Mouse (Mus musculus) C2C12 (cell line): ENCODE results near the gene Col4a2.

ENCODE experiments used
- CTCF ChIP-seq: IDR thresholded peaks from one replicate; pipeline ENCODE4 v1.5.1; 2011; ENCODE audit not compliant: control insufficient read depth, insufficient read depth, insufficient read length
- FOSL1 ChIP-seq: IDR thresholded peaks from one replicate; pipeline ENCODE4 v1.8.0; 2011; ENCODE audit warnings: mild to moderate bottlenecking, low read length; ENCODE audit not compliant: poor library complexity, insufficient read depth, severe bottlenecking
- MAX ChIP-seq: IDR thresholded peaks from one replicate; pipeline ENCODE4 v1.6.1; 2011; ENCODE audit warnings: mild to moderate bottlenecking, control low read depth
- MYOD1 ChIP-seq: IDR thresholded peaks from one replicate; pipeline ENCODE4 v1.6.1; 2011; ENCODE audit warnings: low read depth; ENCODE audit not compliant: control insufficient read depth, insufficient read length
- MYOG ChIP-seq: IDR thresholded peaks from one replicate; pipeline ENCODE4 v1.6.1; 2011; ENCODE audit not compliant: control insufficient read depth, insufficient read length; ENCODE audit errors: extremely low read depth
- USF1 ChIP-seq: IDR thresholded peaks from one replicate; pipeline ENCODE4 v1.6.1; 2011; ENCODE audit warnings: low read depth, mild to moderate bottlenecking, control low read depth, moderate library complexity

DNA sequence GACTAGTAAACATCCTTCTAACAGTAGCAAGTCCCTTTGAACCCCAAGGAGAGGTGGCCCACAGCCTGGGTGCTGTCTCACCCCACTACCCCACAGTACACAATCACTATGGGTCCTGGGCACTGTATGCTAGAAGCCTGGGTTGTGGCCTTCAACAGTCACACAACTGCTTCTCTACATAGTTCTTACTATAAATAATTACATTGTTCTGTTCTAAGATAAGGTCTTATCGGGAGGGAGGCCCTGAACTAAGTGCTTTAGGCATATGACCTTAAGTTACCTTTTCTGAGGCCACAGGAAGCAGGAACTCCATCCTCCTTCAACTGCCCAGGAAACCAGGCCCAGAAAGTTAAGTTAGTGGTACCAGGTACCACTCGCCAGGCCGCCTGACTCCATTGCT lies 21.9 kb downstream of the Col4a2 start:
- TF ChIP-seq CTCF, result no peak
- TF ChIP-seq MAX, result no peak
- TF ChIP-seq USF1, result no peak
- TF ChIP-seq MYOD1, result no peak
- TF ChIP-seq MYOG, result no peak
- no peak for TF ChIP-seq FOSL1
